Mouse (Mus musculus): ENCODE measurements at regions not wholly inside any gene's neighbourhood (a gene's known extent, or its start where the extent isn't known, plus 50 kb on each side); places are given as distances from the start of the nearest gene placed in this dataset.

DNA sequence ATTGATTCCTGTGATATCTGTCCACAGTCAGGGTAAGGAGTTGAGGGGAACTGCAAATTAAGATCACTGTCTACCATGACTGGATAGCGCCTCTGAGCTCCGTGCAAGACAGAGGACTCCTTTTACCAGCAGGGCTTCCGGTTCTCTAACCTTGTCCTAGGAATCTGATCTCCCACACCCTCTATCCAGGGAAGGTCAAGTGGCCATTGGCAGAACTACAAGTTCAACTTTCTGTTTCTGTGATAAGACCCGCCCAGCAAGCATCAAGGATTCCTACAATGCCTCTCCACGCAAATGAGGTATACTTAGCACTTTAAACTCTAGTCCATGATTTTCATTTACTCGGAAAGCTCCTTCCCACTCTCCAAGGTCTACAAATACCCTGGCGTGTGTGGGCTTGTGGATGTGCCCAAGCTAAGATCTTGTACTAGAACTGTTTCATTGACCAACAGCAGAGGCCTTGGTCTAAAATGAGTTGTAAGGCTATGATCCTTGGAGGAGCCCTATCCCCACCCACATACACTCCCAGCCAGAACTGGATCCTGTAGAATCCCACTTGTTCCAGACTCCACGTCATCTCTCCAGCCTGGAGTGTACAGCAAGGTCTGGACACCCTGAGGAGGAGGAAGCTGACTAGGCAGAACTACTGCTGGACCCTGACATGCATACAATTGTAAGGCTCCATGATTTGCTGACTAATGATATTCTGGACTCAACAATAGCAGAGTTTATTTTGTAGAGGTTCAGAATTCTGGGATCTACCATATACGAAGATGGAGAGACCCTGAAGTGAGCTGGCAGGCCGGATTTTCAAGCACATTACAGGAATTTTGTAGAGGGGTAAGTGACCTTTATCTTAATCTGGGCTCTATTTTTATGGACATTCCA lies 190.8 kb upstream of the Phyhipl start:
- TF ChIP-seq TCF3 (IDR thresholded peaks at IDR 0.05; ENCODE audit: insufficient read length, low read depth): no peak
- no peak for TF ChIP-seq POLR2A (IDR thresholded peaks at IDR 0.05; ENCODE audit: insufficient read length, low read depth)
- TF ChIP-seq TCF12 (IDR thresholded peaks at IDR 0.05; ENCODE audit: insufficient read depth, poor library complexity, severe bottlenecking): no peak
- no peak for TF ChIP-seq USF1 (IDR thresholded peaks at IDR 0.05; ENCODE audit: low read depth)
- TF ChIP-seq E2F4 (IDR thresholded peaks at IDR 0.05; ENCODE audit: insufficient read depth): no peak
- no peak for TF ChIP-seq MYOG (IDR thresholded peaks at IDR 0.05; ENCODE audit: control insufficient read depth in 1 of 3, insufficient read depth in 1 of 3, insufficient read length in 2 of 3, low read depth in 2 of 3)
